Mouse (Mus musculus) liver, embryonic 14 days (tissue): ENCODE measurements around the gene Ciart. TPM values are rescaled to one million over a fixed set of nuclear protein-coding genes. Genes with fewer than 3 reads are reported as not detected.

Experiments
- polyA plus RNA-seq: library from polyadenylated mRNA; depleted of rRNA; stranded (reverse); fragments of >200 nt; gene quantifications from 2 replicates; pipeline ENCODE4 v1.2.3, GENCODE M21; 2012; rRNA removed

Ciart gene
- polyA plus RNA-seq: 0.50 and 0.76 TPM in 2 replicates

DNA sequence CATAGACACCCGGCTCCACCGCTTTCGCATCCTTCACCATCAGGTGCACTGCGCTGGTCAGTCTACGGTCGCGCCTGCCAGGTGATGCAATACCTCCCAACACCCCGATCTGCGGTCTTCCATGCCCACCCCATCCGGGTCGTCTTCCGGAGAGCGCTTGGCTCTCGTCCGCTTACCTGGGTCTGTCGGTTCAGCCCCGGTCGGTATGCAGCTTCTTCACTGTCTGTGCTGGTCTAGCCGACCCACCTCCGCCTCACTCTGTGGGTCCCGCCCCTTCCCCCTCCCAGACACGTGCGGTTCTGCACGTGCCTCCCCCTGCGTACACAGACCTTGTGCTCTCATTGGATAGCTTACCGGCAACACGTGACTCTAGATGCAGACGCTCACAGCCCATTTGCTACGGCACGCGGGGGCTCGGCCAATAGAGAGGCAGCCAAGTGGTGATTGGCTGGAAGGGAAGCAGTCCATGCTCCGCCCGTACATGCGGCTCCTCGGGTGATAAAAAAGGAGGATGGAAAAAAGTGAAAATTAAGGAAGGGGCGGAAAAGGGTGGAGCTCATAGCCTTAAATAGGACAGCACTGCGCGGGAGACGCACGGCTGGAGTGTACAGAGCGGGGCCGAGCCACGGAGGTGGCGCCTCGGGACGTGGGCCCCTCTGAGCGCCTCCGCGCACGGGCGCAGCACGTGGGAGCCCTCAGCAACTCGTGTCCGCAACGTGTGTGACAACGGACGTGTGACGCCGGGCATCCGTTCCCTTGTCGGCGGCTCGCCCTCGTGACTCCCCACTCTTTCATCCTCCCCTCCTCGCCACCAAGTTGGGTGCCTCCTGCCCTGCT lies at the start of gene Ciart:
Gene Ciart, minus strand, starts transcription at position 273 of the 837 bp plus-strand sequence.

DNA sequence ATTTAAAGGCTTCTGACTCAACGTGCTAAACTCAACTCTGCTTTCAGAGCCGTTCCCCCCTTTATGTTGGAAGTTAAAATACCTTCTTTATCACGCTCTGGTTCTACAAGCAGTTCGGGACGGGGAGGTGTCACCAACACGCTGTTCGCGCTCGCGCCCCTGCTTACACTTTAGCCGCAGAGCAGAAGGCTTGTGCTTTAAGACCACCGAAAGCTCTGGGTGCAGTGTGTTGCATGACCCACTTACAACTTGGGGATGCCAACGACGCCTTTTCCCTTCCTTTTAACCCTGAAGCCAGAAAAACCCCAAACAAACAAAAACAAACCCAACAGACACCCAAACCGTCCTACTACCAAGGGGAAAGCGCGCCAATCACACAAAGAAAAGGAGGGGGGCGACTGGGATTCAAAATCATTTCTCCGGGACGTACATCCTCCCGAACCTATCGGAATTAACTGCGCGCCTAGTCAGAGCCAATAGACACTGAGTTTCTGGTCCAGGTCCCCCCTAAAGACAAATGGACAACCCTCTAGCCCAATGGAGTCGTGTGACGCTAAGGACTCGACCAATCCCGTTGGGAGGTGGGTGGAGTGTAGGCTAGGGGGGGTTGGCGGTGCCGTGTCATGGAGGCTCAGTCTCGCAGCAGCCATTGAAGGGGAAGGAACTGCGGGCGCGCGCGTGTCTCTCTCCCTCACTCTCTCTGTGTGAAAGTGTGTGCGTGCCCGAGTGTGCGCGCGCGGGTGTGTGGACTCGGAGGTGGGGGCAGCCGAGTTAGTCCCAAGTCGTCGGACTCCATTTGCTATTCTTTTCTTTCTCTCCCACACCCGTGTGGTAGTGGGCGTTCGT lies 46.8 kb upstream of the Ciart start, which contains the start of gene Anp32e:
Gene Anp32e, plus strand, starts transcription at position 589 of the 846 bp plus-strand sequence.

DNA sequence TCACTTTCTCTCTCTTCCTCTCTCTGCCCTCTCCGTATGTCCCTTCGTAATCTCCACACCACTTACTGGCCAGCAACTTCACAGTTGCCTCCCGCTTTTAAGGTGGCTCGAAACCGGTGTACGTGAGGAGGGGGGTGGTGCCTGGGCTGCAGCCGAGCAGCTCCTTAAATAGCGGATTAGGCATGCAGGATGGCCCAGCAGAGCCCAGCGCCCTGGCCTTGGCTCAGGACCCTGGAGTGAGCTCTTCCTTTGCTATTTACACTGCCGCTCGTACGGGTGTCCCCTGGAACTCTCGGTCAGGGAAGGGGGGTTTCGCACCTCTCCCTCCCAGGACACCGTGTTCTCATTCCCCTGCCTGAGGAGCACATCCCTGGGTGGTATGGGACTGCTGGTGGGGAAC lies 22.5 kb upstream of the Ciart start, which contains the start of gene Car14:
Gene Car14, minus strand, starts transcription at position 124 of the 400 bp plus-strand sequence.

DNA sequence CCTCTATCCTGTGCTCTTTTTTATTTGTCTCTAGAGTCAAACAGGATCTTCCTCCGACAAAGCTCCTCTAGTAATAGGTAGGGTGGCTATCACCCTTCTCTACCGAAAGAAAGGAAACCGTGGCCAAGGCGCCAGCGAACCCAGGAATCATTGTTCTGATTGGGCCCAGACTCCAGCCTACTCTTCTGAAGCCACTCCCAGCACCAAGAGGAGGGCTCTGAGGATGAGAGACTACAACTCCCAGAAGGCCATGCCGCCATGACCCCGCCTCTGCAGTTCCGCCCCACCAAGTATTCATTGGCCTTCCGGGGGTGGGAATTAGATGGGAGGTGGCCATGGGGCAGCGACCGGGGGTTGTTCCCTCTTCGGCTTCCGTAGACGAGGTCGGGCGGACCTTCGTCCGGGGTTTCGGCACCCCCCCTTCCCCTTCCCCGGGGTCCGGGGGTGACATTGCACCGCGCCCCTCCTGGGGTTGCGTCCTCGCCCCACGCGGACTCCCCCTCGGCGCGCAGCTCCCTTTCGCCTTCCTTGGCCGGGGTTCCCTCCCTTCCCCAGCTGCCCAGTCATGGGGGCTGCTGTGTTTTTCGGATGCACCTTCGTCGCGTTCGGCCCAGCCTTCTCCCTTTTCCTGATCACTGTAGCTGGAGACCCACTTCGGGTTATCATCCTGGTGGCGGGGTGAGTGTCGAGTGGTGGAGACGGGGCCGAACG lies 11.7 kb upstream of the Ciart start, which contains the start of gene Aph1a:
Gene Aph1a, plus strand, starts transcription at position 364 of the 711 bp plus-strand sequence.

DNA sequence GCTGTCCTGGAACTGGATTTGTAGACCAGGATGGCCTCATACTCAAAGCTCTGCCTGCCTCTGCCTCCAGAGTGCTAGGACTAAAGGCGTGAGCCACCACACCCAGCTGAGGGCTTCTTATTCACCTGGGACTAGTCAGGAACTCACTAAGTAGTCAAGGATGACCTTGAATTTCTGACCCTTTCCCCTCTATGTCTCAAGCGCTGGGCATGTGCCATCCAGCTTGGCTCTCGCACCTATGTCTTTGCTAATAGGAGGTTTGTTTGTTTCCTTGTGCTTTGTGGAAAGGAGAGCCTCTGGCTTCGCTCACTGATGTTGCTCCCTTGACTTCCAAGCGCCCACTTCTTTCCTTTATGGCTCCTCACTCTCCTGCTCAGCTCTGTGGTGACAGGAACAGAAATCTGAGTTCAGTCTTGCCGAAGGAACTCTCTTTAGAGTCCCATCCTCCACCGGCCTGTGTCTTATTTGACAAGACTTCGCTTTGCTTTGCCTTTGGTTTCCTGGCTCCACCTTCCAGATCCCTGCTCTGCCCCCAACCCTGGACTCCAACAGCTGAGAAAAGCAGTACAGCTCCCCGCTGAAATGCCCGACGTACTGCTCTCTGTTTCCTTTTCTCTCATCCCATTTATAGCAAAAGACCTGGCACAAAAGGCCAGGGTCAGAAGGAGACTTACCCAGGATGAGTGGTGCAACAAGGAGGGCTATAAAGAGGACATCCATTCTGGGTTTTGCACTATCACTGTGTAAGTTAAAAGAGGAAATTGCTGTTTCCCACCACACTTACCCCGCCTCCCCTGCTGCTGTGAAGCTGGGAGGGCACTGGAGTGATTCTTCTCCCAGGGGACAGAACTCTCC lies 9.4 kb upstream of the Ciart start, which contains the start of gene BC028528:
Gene BC028528, minus strand, starts transcription at position 795 of the 855 bp plus-strand sequence.

DNA sequence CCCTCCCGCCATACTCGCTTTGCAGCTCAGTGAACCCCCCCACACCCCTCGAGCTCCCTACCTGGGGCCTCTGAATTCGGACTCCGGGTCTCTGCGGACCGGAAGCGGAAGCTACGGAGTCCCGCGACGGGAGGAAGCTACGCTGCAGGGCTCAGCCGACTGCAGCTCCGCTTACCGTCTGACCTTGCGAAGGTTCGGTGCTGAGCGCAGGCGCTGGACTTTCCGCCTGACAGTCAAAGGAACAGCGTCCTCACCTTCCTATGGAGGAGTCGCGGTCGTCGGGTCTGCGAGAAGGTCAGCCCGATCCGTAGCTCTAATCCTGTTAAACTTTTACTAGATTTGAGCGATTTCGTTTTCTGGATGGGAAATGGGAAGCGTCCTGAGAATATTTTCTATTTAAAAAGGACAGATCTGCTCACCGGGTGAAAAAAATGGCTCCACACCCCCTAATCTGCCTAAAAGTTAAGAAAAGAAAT lies 10.6 kb downstream of the Ciart start, which contains the start of gene Mrps21:
Gene Mrps21, minus strand, starts transcription at position 128 of the 476 bp plus-strand sequence.

DNA sequence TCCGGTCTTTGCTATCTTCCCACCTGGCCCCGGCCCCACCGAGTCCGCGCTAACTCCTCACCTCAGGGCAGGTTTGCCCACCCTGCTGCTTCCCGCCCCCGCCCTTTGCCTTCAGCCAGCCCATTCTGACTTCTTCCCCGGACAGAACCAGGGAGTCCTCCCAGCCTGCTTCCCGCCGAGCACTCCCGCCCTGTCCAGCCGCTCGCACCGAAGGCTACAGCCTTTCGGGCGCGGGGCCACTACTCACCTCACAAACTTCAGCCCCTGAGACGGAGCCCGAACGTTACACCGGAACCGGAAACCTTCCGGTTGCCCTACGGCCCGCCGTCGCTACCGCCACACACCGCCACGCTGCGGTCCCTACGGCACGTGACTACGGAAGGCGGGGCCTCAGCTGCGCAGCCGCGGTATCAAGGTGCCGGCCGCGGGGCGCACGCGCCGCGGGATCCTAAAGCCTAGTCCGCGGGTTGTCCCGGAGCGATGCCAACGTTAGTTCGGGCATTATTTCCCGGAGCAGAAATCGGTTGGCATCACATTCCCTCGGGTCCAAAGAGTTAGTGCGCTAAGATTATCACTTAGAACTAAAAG lies 26.5 kb downstream of the Ciart start, which contains the start of gene Prpf3:
Gene Prpf3, minus strand, starts transcription at position 384 of the 588 bp plus-strand sequence.

Other genes starting within 250 kb of the Ciart start
- gene Mcl1, start 223.5 kb downstream of the Ciart start, polyA plus RNA-seq: 33.0 and 38.9 TPM in 2 replicates
- gene Adamtsl4, start 194.3 kb downstream of the Ciart start, polyA plus RNA-seq: 0.15 and 0.20 TPM in 2 replicates
- gene Ecm1, start 142.7 kb downstream of the Ciart start, polyA plus RNA-seq: 8.7 and 11.7 TPM in 2 replicates
- 19.5 and 21.1 TPM in 2 replicates for gene Tars2, start 122.0 kb downstream of the Ciart start, polyA plus RNA-seq
- gene Rprd2, start 63.4 kb downstream of the Ciart start, polyA plus RNA-seq: 5.4 and 6.3 TPM in 2 replicates
- 21.3 and 23.1 TPM in 2 replicates for gene Prpf3, start 26.4 kb downstream of the Ciart start, polyA plus RNA-seq
- 117 and 132 TPM in 2 replicates for gene Mrps21, start 10.7 kb downstream of the Ciart start, polyA plus RNA-seq
- 4.6 and 5.3 TPM in 2 replicates for gene BC028528, start 9.8 kb upstream of the Ciart start, polyA plus RNA-seq
- 22.8 and 27.2 TPM in 2 replicates for gene Aph1a, start 11.7 kb upstream of the Ciart start, polyA plus RNA-seq
- gene Car14, start 22.4 kb upstream of the Ciart start, polyA plus RNA-seq: 5.2 and 5.8 TPM in 2 replicates
- 122 and 172 TPM in 2 replicates for gene Anp32e, start 47.0 kb upstream of the Ciart start, polyA plus RNA-seq
- gene Plekho1, start 113.8 kb upstream of the Ciart start, polyA plus RNA-seq: 9.2 and 10.8 TPM in 2 replicates
- gene Vps45, start 176.2 kb upstream of the Ciart start, polyA plus RNA-seq: 7.2 and 8.1 TPM in 2 replicates
- 3.6 TPM in 2 replicates for gene Otud7b, start 222.3 kb upstream of the Ciart start, polyA plus RNA-seq